ENCODE assay signal across 8 mouse cellular contexts in the genomic region with DNA sequence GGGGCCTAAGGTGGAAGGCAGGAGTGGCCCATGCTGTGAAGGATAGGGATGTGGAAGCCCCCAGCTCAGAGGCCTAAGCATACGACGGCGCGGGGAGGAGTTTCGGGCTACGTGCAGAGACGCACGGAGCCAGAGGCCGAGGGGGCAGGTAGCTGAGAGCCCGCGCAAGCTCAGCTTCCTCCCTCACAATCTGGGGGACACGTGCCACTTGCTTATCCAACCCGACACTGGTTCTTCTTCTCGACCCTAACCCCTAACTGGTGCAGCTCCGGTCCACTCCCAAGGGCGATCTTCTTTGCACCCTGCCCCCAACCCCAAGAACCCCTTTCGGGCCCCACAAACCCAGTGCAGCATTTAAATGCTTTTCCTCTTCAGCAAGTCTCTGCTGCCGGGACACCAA. TPM values are rescaled to one million over a fixed set of nuclear protein-coding genes. Genes with fewer than 3 reads are reported as not detected.
DNase-seq lines count a peak whose midpoint lies in the region; ATAC-seq lines count a peak whose summit lies in the region.

No protein-coding gene starts in this region.

- peak overlapping the region; percentile 61 for H3K4me2 ChIP-seq in embryonic facial prominence, embryonic 12.5 days (replicated peaks)
- peak overlapping the region; percentile 90 for H3K4me2 ChIP-seq in heart, embryonic 11.5 days
- H3K4me2 ChIP-seq in kidney, embryonic 15.5 days, result peak overlapping the region; percentile 69
- H3K4me2 ChIP-seq in liver, embryonic 12.5 days, result peak overlapping the region; percentile 94
- H3K4me2 ChIP-seq in stomach, embryonic 16.5 days (ENCODE audit: low read depth, low read length), result peak overlapping the region; percentile 95

- H3K4me3 ChIP-seq in embryonic facial prominence, embryonic 12.5 days, result peak overlapping the region; percentile 88
- H3K4me3 ChIP-seq in heart, embryonic 11.5 days (ENCODE audit: low read depth, low read length), result peak overlapping the region; percentile 90
- peak overlapping the region; percentile 80 for H3K4me3 ChIP-seq in kidney, embryonic 15.5 days (replicated peaks)
- peak overlapping the region; percentile 85 for H3K4me3 ChIP-seq in liver, embryonic 12.5 days
- H3K4me3 ChIP-seq in stomach, embryonic 16.5 days (replicated peaks; ENCODE audit: low read length), result peak overlapping the region; percentile 82

- WGBS in embryonic facial prominence, embryonic 12.5 days, result 2% methylated on average over 16 of the region's 18 CpGs
- WGBS in heart, embryonic 11.5 days (ENCODE audit: insufficient replicate concordance), result under 1% methylated on average over 18 of the region's 18 CpGs
- WGBS in kidney, embryonic 15.5 days, result under 1% methylated on average over 18 of the region's 18 CpGs
- WGBS in liver, embryonic 12.5 days (ENCODE audit: insufficient replicate concordance), result under 1% methylated on average over 18 of the region's 18 CpGs
- WGBS in stomach, embryonic 16.5 days, result under 1% methylated on average over 18 of the region's 18 CpGs

- peak; percentile 84 for DNase-seq in A20 (ENCODE audit: low read depth, low spot score)
- peak; percentile 71 for DNase-seq in adrenal gland, adult 2 months
- peak; percentile 72 for DNase-seq in naive thymus-derived CD4-positive, alpha-beta T cell, adult 2 months (ENCODE audit: low read depth)

- peak overlapping the region; percentile 91 for H3K9ac ChIP-seq in embryonic facial prominence, embryonic 12.5 days
- peak overlapping the region; percentile 98 for H3K9ac ChIP-seq in heart, embryonic 11.5 days (ENCODE audit: low read depth, low read length)
- peak overlapping the region; percentile 75 for H3K9ac ChIP-seq in kidney, embryonic 15.5 days
- H3K9ac ChIP-seq in liver, embryonic 12.5 days, result peak overlapping the region; percentile 90
- H3K9ac ChIP-seq in stomach, embryonic 16.5 days (ENCODE audit: low read length), result peak overlapping the region; percentile 95

- H3K36me3 ChIP-seq in embryonic facial prominence, embryonic 12.5 days, result peaks cover 57% of the 10 kb centered on the region
- peaks cover 32% of the 10 kb centered on the region for H3K36me3 ChIP-seq in heart, embryonic 11.5 days (ENCODE audit: control insufficient read depth, insufficient read depth, low read length)
- H3K36me3 ChIP-seq in kidney, embryonic 15.5 days, result peaks cover 51% of the 10 kb centered on the region
- H3K36me3 ChIP-seq in liver, embryonic 12.5 days, result peaks cover 68% of the 10 kb centered on the region
- H3K36me3 ChIP-seq in stomach, embryonic 16.5 days (ENCODE audit: control insufficient read depth, insufficient read depth, low read length), result peaks cover 17% of the 10 kb centered on the region; the same call in 1 of the 2 replicates

- H3K9me3 ChIP-seq in embryonic facial prominence, embryonic 12.5 days, result no peaks in the 10 kb centered on the region
- no peaks in the 10 kb centered on the region for H3K9me3 ChIP-seq in heart, embryonic 11.5 days (replicated peaks; ENCODE audit: control insufficient read depth, low read length)
- H3K9me3 ChIP-seq in kidney, embryonic 15.5 days (replicated peaks), result no peaks in the 10 kb centered on the region
- no peaks in the 10 kb centered on the region for H3K9me3 ChIP-seq in liver, embryonic 12.5 days (replicated peaks)
- H3K9me3 ChIP-seq in stomach, embryonic 16.5 days (replicated peaks; ENCODE audit: control insufficient read depth, low read length), result no peaks in the 10 kb centered on the region

- H3K4me1 ChIP-seq in embryonic facial prominence, embryonic 12.5 days, result peaks cover 33% of the 10 kb centered on the region
- H3K4me1 ChIP-seq in heart, embryonic 11.5 days (ENCODE audit: control insufficient read depth, insufficient read depth, low read length), result peaks cover 28% of the 10 kb centered on the region
- peaks cover 53% of the 10 kb centered on the region for H3K4me1 ChIP-seq in kidney, embryonic 15.5 days
- peaks cover 58% of the 10 kb centered on the region for H3K4me1 ChIP-seq in liver, embryonic 12.5 days
- H3K4me1 ChIP-seq in stomach, embryonic 16.5 days (ENCODE audit: control insufficient read depth, insufficient read depth, low read length), result peaks cover 30% of the 10 kb centered on the region

- H3K27ac ChIP-seq in embryonic facial prominence, embryonic 12.5 days, result peak overlapping the region; percentile 89
- H3K27ac ChIP-seq in heart, embryonic 11.5 days (ENCODE audit: low read depth, low read length), result peak overlapping the region; percentile 98
- H3K27ac ChIP-seq in kidney, embryonic 15.5 days, result peak overlapping the region; percentile 92
- H3K27ac ChIP-seq in liver, embryonic 12.5 days, result peak overlapping the region; percentile 91
- H3K27ac ChIP-seq in stomach, embryonic 16.5 days (ENCODE audit: low read length), result peak overlapping the region; percentile 97

- no peaks in the 10 kb centered on the region for H3K27me3 ChIP-seq in embryonic facial prominence, embryonic 12.5 days
- no peaks in the 10 kb centered on the region for H3K27me3 ChIP-seq in heart, embryonic 11.5 days (ENCODE audit: control insufficient read depth, insufficient read depth, low read length)
- no peaks in the 10 kb centered on the region for H3K27me3 ChIP-seq in kidney, embryonic 15.5 days
- H3K27me3 ChIP-seq in liver, embryonic 12.5 days (replicated peaks), result no peaks in the 10 kb centered on the region
- no peaks in the 10 kb centered on the region for H3K27me3 ChIP-seq in stomach, embryonic 16.5 days (ENCODE audit: control insufficient read depth, insufficient read depth, low read length)

- ATAC-seq in embryonic facial prominence, embryonic 12.5 days (ENCODE audit: insufficient number of reproducible peaks, insufficient read depth, low FRiP score, low TSS enrichment), result peak; percentile 37
- peak; percentile 68 for ATAC-seq in heart, embryonic 11.5 days (replicated peaks; ENCODE audit: insufficient number of reproducible peaks, low FRiP score, low TSS enrichment)
- peak; percentile 44 for ATAC-seq in kidney, embryonic 15.5 days (replicated peaks; ENCODE audit: low FRiP score)
- ATAC-seq in liver, embryonic 12.5 days, result peak; percentile 61
- ATAC-seq in stomach, embryonic 16.5 days (ENCODE audit: insufficient read depth, low FRiP score), result peak; percentile 65

RNA-seq across cellular contexts. Expression of a gene that starts 0.6 kb away (rescaled TPM):
- total RNA-seq in adrenal gland, adult 2 months (2021), result 100 to 1,000 TPM; 385 to 502 TPM
- polyA plus RNA-seq in adrenal gland, adult 2 months (2012; rRNA removed), result 237 and 285 TPM in 2 replicates
- polyA plus RNA-seq in embryonic facial prominence, embryonic 12.5 days (2016; fragmentation: Nextera tagmentation; extraction: Ambion mirVana), result 615 and 621 TPM in 2 replicates
- 1,419 and 1,543 TPM in 2 replicates for polyA plus RNA-seq in heart, embryonic 11.5 days (2014; fragmentation: Nextera tagmentation; extraction: Ambion mirVana)
- polyA plus RNA-seq in kidney, embryonic 15.5 days (2015; fragmentation: Nextera tagmentation; extraction: Ambion mirVana), result 717 and 755 TPM in 2 replicates
- 630 and 674 TPM in 2 replicates for polyA plus RNA-seq in liver, embryonic 12.5 days (2016; fragmentation: Nextera tagmentation; extraction: Ambion mirVana)
- polyA plus RNA-seq in stomach, embryonic 16.5 days (2015; fragmentation: Nextera tagmentation; extraction: Ambion mirVana), result 938 and 959 TPM in 2 replicates

RNA-seq across cellular contexts. Expression of a gene that starts 5.0 kb away (rescaled TPM):
- total RNA-seq in adrenal gland, adult 2 months (2021), result 10 to 100 TPM; 19.6 to 28.0 TPM
- polyA plus RNA-seq in adrenal gland, adult 2 months (2012; rRNA removed), result 34.0 and 40.0 TPM in 2 replicates
- 7.8 and 10.5 TPM in 2 replicates for polyA plus RNA-seq in embryonic facial prominence, embryonic 12.5 days (2016; fragmentation: Nextera tagmentation; extraction: Ambion mirVana)
- polyA plus RNA-seq in heart, embryonic 11.5 days (2014; fragmentation: Nextera tagmentation; extraction: Ambion mirVana), result 4.5 and 6.6 TPM in 2 replicates
- 15.3 and 18.2 TPM in 2 replicates for polyA plus RNA-seq in kidney, embryonic 15.5 days (2015; fragmentation: Nextera tagmentation; extraction: Ambion mirVana)
- 9.9 and 10.8 TPM in 2 replicates for polyA plus RNA-seq in liver, embryonic 12.5 days (2016; fragmentation: Nextera tagmentation; extraction: Ambion mirVana)
- 14.8 and 15.1 TPM in 2 replicates for polyA plus RNA-seq in stomach, embryonic 16.5 days (2015; fragmentation: Nextera tagmentation; extraction: Ambion mirVana)

RNA-seq across cellular contexts. Expression of a gene that starts 15.8 kb away (rescaled TPM):
- total RNA-seq in adrenal gland, adult 2 months (2021), result 100 to 1,000 TPM; 103 to 132 TPM
- 102 and 111 TPM in 2 replicates for polyA plus RNA-seq in adrenal gland, adult 2 months (2012; rRNA removed)
- polyA plus RNA-seq in embryonic facial prominence, embryonic 12.5 days (2016; fragmentation: Nextera tagmentation; extraction: Ambion mirVana), result 191 and 197 TPM in 2 replicates
- polyA plus RNA-seq in heart, embryonic 11.5 days (2014; fragmentation: Nextera tagmentation; extraction: Ambion mirVana), result 87.3 and 98.3 TPM in 2 replicates
- polyA plus RNA-seq in kidney, embryonic 15.5 days (2015; fragmentation: Nextera tagmentation; extraction: Ambion mirVana), result 149 and 175 TPM in 2 replicates
- 87.5 and 94.1 TPM in 2 replicates for polyA plus RNA-seq in liver, embryonic 12.5 days (2016; fragmentation: Nextera tagmentation; extraction: Ambion mirVana)
- 128 and 139 TPM in 2 replicates for polyA plus RNA-seq in stomach, embryonic 16.5 days (2015; fragmentation: Nextera tagmentation; extraction: Ambion mirVana)

RNA-seq across cellular contexts. Expression of a gene that starts 15.9 kb away (rescaled TPM):
- 1 to 10 TPM; 2.2 to 3.9 TPM for total RNA-seq in adrenal gland, adult 2 months (2021)
- 5.9 and 8.6 TPM in 2 replicates for polyA plus RNA-seq in adrenal gland, adult 2 months (2012; rRNA removed)
- 157 and 166 TPM in 2 replicates for polyA plus RNA-seq in embryonic facial prominence, embryonic 12.5 days (2016; fragmentation: Nextera tagmentation; extraction: Ambion mirVana)
- polyA plus RNA-seq in heart, embryonic 11.5 days (2014; fragmentation: Nextera tagmentation; extraction: Ambion mirVana), result 137 and 153 TPM in 2 replicates
- 178 and 185 TPM in 2 replicates for polyA plus RNA-seq in kidney, embryonic 15.5 days (2015; fragmentation: Nextera tagmentation; extraction: Ambion mirVana)
- polyA plus RNA-seq in liver, embryonic 12.5 days (2016; fragmentation: Nextera tagmentation; extraction: Ambion mirVana), result 193 TPM in 2 replicates
- 129 and 138 TPM in 2 replicates for polyA plus RNA-seq in stomach, embryonic 16.5 days (2015; fragmentation: Nextera tagmentation; extraction: Ambion mirVana)

RNA-seq across cellular contexts. Expression of a gene that starts 26.6 kb away (rescaled TPM):
- total RNA-seq in adrenal gland, adult 2 months (2021), result 10 to 100 TPM in 1 of 2 experiments, 1 to 10 TPM in 1; 6.7 to 12.2 TPM
- 9.2 and 11.9 TPM in 2 replicates for polyA plus RNA-seq in adrenal gland, adult 2 months (2012; rRNA removed)
- polyA plus RNA-seq in embryonic facial prominence, embryonic 12.5 days (2016; fragmentation: Nextera tagmentation; extraction: Ambion mirVana), result 0.58 and 1.0 TPM in 2 replicates
- 5.4 and 6.6 TPM in 2 replicates for polyA plus RNA-seq in heart, embryonic 11.5 days (2014; fragmentation: Nextera tagmentation; extraction: Ambion mirVana)
- polyA plus RNA-seq in kidney, embryonic 15.5 days (2015; fragmentation: Nextera tagmentation; extraction: Ambion mirVana), result 1.1 and 2.9 TPM in 2 replicates
- polyA plus RNA-seq in liver, embryonic 12.5 days (2016; fragmentation: Nextera tagmentation; extraction: Ambion mirVana), result 0.29 and 0.43 TPM in 2 replicates
- polyA plus RNA-seq in stomach, embryonic 16.5 days (2015; fragmentation: Nextera tagmentation; extraction: Ambion mirVana), result 0.66 and 1.5 TPM in 2 replicates

Comparison
In these comparisons a context has a peak if more than half of its experiments do, and no peak if none do; other contexts are left out.
1. Peak in every context shown above with its lines: DNase-seq, ATAC-seq, H3K4me3 ChIP-seq and H3K27ac ChIP-seq.